Mouse (Mus musculus): ENCODE data around the gene Vps37c.

Gene Vps37c

DNA sequence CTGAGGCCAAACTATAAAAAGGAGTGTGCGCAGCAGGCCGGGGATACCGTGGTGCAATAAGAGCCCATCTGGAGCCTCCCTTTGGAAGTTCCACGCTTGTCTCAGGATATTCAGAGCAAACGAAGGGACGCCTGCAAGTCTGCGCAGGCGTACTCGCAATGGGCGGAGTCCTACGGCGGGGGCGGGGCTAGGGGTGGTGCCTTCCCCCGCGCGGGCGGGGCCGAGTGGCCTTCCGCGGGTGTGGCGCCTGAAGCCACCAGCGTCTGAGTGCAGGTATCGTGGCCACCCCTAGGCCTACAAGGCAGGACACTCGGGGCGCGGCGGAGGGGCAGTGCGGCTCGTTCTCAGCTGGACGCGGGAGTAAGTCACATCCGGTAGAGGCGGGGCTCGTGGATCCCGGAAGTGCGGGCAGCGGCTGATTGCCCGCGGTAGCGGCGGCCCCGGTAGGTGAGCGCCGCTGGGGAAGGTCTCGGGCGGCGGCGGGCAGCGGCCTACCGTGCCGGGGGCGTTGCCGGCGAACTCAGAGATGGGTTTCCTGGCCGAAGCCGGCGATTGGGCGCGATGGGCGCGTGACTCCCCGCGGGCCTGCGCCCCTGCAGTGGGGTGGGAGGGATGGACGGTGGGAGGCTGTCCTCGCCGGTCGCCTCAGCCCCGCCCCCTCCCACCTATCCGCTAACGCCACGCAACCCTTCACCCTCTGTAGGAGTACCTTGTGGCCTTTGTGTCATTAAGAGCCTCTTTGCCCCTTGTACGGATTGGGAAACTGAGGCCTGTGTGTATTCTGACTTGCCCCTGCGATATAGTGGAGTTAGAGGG lies at the start of gene Vps37c:
Gene Vps37c, plus strand, starts transcription at position 199 of the 816 bp plus-strand sequence.
- peak; percentile 94 for DNase-seq

DNA sequence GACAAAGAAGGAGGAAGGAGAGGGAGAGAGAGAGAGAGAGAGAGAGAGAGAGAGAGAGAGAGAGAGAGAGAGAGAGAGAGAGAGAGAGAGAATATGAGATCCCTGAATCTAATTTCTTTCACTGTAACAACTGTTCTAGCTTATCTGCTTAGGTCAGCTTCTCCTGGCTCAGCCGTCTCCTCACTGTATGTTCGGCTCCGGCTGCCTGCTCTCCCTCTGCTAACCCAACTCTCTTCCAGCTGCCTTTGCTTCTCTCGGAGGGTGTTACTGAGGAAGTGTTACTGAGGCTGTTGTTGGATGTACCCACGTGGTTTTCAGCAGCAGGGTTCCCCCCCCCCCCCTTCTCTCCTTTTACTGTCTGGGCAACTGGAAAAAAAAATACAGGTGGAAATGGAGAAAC lies 48.5 kb upstream of the Vps37c start:
- DNase-seq = no peak

DNA sequence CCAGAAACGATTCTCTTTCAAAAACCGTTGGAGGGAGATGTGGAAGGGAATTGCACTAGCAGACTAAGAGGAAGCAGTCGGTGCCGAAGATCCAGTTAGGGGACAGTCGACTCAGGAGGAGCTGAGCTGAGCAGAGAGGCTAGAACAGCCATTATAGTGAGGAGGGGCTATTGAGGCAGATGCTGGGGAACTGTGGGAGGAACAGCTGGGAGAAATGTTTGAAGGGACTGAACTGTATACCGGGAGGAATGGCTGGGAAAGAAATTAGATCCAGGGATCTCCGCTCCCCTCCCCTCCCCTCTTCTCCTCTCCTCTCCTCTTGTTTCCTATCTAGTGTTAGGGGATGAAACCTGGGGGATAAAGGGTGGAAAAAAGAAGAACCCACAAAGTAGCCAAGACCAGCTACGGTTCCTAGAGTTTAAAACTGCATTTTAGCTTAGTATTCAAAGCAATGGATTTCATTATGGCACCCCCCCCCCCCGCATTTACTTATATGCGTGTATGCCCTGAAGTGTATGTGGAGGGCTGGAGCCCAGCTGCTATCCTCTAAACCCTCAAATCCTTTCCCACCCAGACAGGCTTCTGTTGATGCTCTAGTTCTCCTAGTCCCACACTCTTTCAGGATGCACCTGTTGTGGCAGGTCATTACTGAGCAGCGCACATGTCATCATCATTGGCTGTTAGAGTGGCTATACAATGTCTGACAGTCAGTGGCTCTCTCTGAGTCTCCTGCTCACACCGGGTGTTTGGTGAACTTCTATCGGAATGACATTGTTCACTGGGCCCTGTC lies 47.8 kb upstream of the Vps37c start:
- DNase-seq = no peak

DNA sequence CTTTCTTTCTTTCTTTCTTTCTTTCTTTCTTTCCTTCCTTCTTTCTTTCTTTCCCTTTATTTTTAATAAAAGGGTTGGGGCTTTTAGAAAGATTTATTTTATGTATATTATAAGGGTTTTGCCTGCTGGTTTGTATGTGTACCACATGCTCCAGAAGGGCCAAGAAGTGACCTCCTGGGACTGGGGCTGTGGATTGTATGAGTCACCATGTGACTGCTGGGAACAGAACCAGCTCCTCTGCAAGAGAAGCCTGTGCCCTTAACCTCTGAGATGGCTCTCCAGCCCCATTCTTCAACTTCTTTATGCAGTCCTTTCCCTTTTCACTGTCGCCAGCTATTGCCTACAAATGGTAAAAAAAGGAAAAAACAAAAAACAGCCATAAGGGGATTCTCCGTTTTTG lies 42.9 kb upstream of the Vps37c start:
- no peak for DNase-seq

DNA sequence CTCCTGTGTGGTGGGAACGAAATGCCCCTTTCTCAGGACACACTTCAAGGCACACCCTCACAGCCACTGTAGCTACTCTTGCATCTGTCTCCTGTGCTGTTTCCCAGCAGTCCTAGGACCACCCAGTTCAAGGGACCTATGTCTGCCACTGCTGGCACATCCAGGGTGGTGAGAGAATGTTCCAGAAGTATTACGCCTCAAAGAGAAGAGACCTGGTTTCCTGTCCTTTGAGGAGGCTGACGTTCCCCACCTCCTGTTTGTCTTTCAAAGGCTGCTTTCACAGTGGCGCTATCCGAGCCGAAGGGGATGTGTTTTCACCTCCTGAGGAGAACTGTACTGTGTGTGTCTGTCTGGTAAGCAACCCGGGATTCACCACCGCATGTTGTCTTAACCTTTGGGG lies 40.4 kb upstream of the Vps37c start:
- DNase-seq = no peak

DNA sequence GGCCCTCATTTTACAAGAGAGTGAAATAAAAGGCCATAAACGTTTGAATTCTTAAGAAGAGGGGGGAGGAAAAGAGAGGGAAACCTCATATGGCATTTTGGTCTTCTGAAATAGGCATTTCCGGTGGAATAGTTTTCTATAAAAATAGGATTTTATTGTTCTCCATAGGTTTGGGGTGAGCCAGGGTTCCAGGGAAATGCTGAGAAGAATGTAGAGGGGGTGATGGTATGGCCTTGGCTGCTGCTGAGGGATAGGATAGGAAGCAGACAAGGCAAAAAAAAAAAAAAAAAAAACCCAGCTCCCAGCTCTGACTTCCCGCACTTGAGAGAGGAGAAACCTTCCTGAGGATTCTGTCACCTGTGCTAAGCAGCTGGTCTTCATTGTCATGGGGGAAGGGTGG lies 32.5 kb upstream of the Vps37c start:
- no peak for DNase-seq

DNA sequence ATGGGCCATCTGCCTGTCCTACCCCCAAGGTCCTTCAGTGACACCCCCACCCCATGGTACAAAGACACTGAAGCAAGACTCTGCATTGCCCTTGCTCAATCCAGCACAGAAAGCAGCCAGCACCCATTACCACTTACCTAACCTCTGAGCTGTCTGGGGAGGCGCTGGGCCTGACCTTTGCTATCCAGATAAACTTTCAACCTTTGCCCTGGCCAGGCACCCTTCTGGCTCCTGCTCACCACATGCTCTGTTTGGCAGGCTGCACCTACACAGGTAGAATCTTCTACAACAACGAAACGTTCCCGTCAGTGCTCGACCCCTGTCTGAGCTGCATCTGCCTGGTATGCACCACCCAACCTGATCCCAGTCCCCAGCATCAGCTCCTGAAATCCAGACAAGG lies 30.8 kb upstream of the Vps37c start:
- peak; percentile 54 for DNase-seq

DNA sequence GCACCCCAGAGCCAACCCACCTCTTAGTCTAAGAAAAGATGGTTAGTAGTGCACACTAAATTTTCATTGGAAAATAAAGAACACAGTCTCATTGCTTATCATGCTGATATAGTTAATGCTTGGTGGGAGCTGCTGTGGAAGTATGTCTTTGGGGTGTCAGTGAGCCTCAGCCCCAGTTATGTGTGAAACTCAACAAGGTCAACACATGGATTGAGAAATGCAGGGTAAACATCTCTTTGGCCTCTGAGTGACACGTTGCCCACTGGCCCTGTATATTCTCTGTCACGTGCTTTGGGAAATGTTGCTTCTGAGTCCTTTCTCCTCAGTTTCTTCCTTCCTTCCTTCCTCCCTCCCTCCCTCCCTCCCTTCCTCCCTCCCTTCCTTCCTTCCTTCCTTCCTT lies 30.1 kb upstream of the Vps37c start:
- no peak for DNase-seq

DNA sequence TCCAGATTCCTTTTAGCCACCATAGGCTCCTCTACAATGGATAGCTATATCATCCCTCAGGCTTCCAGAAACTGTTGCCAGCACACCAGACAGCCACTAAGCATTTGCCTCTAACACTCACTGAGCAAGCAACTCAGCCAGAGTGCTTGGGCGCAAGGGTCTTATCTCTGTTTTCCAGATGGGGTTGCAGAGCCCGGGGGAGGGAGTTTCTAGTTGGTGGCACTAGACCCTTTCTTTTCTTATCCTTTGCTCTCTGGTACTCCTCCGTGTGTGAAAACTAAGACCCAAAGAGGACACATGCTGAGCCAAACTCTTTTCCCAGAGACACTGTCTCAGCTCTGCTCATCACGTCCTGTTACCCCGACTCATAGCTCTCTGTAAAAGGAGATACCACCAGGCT lies 27.2 kb upstream of the Vps37c start:
- DNase-seq = no peak

DNA sequence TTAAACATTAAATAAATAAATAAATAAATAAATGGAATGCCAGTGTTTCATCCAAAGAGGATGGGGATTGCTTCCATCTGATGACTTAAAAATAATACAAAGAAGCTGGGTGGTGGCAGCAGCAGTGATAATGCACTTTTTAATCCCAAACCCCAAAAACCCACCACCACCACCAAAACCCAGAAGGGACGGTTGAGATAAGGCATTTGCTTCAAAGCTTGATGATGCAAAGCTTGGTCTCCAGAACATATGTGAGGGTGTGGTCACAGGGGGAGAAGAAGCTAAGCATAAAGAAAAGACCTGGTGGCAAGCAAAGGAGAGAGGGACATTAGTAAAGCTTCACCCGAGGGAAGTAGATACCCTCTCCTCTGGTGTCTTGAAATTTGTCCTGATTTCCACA lies 26.6 kb upstream of the Vps37c start:
- DNase-seq = no peak

DNA sequence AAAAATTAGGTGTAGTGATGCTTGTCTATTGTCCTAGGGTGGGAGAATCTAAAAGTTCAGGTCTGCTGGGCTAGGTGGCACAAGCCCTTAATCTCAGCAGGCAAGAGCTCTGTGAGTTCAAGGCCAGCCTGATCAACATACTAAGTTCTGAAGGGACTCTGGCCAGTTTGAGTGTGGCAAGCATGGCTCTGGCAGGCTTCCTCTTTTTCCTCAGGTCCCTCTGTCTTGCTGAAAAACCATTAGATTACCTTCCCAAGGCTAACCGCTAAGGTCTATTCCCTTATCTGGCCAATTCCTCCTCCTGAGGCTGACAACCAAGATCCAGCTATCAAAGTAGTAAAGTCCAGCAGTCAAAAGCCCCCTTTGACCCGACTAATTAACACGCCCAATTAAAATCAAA lies 25.9 kb upstream of the Vps37c start:
- no peak for DNase-seq

DNA sequence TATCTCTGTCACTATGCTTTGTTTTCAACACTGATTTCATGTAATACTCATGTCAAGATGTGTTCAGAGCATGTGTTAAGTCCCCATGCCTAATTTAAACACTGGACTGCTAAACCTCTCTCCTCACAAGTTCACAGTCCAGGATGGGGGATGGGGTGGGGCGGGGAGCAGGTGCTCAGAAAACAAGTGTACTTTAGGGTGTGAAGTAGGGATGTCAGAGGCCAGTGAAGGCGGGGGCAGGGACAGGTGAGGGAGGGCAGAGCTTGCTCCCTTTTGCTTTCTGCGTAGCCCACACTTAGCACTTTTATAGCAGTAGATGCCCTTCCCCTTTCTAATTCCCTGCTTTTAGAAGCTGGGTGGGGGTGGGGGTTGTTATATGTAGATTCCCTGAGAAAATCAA lies 23.4 kb upstream of the Vps37c start:
- DNase-seq = no peak

DNA sequence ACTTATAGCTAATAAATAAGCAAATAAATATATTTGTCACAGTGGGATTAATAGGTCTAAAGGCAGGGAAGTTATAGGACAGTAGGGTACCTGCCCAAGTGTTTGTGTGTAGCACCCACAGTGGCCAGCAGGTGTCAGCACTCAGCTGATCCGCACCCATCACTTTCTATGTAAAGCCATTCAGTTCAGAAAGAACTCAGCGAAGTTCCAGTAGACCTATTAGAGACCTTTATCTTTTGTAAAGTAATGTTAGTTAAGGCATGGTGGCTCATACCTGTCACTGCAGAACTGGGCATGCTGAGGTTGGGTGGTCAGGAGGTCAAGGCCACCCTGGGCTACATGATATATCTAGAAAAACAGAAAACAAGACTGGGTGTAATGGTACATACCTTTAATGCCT lies 23.0 kb upstream of the Vps37c start:
- DNase-seq = peak; percentile 26

DNA sequence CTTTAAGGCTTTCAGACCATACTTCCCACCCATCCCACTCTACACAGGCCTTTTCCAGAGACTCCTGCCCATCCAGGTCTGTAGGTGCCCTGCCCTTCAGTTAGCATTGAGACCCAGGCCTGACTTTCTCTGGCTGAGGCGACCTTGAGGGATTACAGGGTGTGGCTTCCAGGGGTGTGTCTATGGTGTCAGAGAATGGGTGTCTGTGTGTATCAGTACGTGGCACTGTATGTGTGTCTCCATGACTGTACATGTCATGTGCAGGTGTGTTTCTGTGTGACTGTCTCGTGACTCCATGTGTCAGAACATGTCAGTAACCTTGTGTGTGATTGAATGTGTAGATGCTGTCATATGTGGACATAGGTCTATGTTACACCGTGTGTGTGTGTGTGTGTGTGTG lies 17.2 kb upstream of the Vps37c start:
- no peak for DNase-seq

DNA sequence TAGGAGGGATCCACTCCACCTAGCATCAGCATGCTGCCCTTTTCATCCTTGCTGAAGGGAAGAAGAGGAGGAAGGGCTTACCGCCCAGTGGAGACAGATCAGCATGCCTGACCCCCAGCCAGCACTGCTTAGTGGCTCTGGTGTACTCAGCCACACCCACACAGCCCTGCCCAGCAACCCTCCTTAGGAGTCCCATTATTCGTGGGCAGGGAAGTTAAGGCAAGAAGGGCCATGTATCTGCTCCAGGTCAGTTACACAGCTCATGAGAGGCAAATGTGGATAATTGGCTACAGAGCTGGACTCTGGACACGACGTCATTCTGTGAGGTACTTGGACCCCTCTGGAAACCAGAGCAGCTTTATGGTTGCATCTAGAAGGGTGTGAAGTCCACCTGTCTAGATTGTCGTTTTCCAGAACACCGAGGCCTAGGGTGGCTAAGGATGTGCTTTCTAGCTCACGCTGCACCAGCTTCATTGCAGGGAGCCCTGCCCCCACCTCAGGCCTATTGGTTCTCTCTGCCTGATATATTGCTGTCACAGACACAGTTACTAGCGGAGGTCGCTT lies 16.6 kb upstream of the Vps37c start:
- DNase-seq = no peak

DNA sequence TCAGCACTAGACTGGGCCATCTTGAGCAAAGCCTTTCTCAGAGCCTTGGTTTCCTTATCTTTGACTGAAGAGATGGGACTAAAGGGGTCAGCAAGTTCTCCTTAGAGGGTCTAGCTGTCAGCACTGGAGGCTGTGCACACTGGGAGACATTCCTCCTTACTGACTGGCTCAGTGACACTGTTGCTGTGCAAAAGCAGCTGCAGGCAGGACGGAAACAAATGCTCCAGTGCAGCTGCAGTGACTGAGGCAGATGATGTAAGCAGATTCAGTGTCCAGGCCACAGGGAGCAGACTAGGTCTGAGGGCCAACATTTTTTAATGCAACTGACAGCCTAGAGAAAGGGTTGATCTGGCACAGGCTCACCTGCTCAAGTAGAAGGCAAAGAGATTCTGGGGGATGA lies 15.3 kb upstream of the Vps37c start:
- DNase-seq = no peak

DNA sequence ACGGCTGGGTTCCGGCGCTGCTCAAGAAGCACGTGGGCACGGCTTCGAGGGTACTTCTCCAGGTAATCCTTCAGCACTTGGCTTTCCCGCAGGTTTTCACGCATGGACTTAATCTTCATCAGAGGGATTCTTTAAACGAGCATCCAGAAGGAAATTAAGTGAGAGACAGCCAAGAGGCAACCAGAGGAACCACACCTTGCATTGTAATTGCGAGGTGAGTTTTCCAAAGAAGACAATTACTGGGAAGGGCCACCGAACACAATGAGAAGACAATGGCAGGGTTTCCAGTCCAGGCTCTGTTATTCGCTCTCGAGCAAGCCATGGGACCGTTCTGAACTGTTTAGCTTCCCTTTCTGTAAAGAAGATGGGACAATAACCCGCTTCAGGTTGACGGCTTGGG lies 11.9 kb upstream of the Vps37c start:
- no peak for DNase-seq

DNA sequence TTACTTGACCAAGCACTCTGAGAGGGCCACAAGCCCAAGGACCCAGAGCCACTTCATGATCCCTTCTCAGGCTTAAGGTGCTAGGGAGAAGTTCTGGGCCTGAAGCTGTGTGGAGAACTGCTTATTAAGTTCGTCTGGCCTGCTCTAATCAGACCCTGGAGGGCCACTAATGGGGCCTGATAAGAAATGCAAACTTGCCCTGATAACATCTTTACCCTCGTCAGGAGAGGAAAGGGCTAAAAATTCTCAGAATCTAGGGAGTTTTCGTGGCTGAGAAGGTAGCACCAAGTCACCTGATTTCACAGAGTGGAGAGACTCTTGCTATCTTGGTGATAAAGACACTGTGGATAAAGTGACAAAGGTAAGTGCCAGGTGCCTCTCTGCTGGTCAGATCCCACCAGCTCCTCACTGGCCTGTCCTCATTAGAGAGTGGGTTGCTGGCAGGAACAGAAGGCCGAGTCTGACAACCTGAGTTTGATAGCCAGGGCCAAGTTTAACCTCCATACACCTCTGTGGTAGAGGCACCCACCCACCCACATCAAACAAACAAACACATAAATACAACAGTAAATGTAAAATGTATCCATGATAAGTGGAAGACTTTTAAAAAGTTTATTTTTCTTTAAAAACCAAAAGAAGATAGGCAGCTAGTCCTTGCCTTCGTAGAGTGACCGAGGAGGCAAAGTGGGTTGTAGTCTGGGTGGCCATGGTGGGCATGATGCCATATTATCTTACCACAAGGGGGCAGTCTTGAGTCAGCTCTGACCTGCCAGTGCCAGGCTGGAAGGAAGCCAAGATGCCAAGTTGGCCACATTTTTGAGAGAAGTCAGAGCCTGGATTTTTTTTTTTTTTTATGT lies 10.4 kb upstream of the Vps37c start, which contains the start of gene Pga5:
Gene Pga5, minus strand, starts transcription at position 157 of the 857 bp plus-strand sequence.
- peak; percentile 68 for DNase-seq

DNA sequence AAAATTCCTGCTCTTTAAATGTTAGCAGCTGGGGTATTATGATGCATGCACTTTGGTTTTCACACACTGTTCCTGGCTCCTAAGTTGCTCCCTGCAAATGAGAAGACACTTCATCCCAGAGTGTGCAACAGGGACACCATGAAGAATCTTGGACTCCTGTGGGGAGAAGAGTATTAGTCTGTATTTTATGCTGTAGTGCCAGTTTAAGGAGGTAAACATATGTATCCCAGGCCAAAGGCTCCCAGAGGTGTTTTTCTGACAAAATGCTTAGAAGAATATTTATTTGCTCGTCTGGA lies 9.8 kb upstream of the Vps37c start:
- DNase-seq = no peak

DNA sequence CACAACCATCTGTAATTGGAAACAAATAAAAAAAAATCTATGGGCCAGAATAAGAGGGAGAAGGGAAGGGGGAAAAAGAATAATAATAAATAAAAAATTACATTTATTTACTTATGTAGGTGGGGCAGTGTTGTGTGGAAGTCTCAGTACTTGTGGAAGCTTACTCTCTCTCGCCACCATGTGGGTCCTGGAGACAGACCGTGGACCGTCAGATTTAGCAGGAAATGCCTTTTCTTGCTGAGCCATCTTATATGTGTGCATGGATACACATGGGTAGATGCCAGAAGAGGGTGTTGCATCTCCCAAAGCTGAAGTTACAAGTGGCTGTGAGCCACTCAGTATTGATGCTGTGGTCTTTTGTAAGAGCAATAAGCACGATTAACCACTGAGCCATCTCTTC lies 7.0 kb upstream of the Vps37c start:
- DNase-seq = no peak

DNA sequence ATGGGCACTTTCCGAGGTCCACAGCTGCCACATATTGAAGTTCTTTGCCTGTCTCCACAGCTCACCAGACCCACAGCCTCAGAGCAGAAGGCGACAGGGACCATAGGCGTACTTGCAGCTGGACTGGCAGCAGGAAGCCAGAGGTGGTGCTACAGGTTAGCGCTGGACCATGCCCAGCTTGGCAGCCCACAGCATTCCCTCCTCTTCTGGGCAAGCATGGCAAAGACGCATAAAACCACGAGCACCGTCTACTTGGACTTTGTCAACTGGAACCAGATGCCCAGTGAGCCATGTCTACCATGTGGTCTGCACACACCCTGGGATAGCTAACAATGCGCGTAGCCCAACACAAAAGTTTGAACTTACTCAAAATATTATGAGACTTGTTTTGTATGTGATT lies 3.5 kb upstream of the Vps37c start:
- peak; percentile 85 for DNase-seq

DNA sequence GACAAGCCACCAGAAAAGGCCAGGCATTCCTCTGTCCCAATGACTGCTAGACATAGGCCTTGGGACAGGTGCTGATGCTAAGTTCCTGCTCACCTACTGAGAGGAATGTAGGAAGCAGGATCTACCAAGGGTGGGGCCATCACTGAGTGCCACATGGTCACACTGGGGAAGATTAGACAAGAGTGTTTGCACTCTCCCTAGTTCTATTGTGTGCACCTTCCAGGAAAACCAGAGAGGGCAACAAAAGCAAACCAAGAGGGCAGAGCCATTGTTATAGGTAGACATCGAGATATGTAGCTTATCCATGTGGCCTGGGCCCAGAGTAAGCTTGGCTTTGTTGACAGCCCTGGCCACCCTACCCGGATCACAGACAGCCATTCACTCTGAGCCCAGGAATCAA lies 2.8 kb upstream of the Vps37c start:
- DNase-seq = no peak

DNA sequence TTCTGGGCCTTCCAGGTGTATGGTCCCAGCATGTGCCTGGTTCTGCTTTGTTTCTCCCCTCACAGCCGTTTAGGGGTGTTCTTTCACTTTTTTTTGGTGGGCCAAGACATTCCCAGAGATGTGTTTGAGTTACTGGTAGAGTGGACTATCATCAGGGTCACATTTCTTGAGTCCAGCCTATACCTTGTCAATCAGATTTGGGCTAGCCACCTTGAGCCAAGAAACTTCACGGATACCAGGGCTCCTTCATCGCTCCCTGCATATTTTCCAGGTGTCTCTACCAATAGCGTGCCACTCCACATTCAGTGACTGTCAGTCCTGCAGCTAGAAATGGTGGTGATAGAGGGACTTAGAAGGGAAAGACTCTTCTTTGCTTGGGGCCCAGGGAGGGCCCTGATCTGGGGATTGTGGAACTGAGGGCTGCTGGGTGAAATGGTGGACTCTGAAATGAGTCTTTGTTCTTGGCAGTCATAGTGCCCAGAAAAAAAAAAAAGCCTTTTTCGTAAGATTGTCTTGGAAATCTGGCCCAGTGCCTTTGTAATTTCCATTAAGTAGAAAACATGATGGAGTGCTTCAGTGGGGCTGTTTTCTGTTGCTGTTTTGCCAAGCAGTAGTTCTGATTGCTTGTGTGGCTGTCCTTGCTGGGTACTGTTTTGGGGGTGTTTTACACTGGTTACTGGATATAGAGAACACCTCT lies 1.1 kb downstream of the Vps37c start:
- no peak for DNase-seq

All from kidney, adult 11 months (tissue).